Mouse (Mus musculus) embryonic facial prominence, embryonic 12.5 days (tissue): ENCODE data around the gene Syp. TPM values are rescaled to one million over a fixed set of nuclear protein-coding genes. Genes with fewer than 3 reads are reported as not detected.
A peak's percentile ranks its signal among the peaks of the same experiment; 100 is the strongest.

ENCODE experiments used
- ATAC-seq: fragments of 200-750 bp; cut with Nextera tagmentation; 2 replicates; pipeline ENCODE4 v1.8.0; 2017; ENCODE audit not compliant: insufficient number of reproducible peaks, insufficient read depth, low FRiP score, low TSS enrichment
- H3K27ac ChIP-seq: fragments of 300-500 bp; sonication (generic); 2 replicates; pipeline ENCODE4 v1.5.1; 2016; ENCODE audit warnings: mild to moderate bottlenecking
- H3K27me3 ChIP-seq: fragments of 300-500 bp; sonication (generic); 2 replicates; pipeline ENCODE4 v1.6.1; 2016; ENCODE audit warnings: mild to moderate bottlenecking, moderate library complexity
- H3K36me3 ChIP-seq: fragments of 300-500 bp; sonication (generic); 2 replicates; pipeline ENCODE4 v1.6.1; 2016; ENCODE audit warnings: mild to moderate bottlenecking
- H3K4me1 ChIP-seq: fragments of 300-500 bp; sonication (generic); 2 replicates; pipeline ENCODE4 v1.6.1; 2016
- H3K4me2 ChIP-seq: fragments of 300-500 bp; sonication (generic); replicated peaks from 2 replicates; pipeline ENCODE4 v1.6.1; 2016; ENCODE audit warnings: mild to moderate bottlenecking, moderate library complexity
- H3K4me3 ChIP-seq: fragments of 300-500 bp; sonication (generic); 2 replicates; pipeline ENCODE4 v1.5.1; 2016; ENCODE audit warnings: mild to moderate bottlenecking
- H3K9ac ChIP-seq: fragments of 300-500 bp; sonication (generic); 2 replicates; pipeline ENCODE4 v1.6.1; 2016; ENCODE audit warnings: mild to moderate bottlenecking, moderate library complexity
- H3K9me3 ChIP-seq: fragments of 300-500 bp; sonication (generic); 2 replicates; pipeline ENCODE4 v1.6.1; 2016; ENCODE audit warnings: mild to moderate bottlenecking, moderate library complexity
- WGBS: fragments of 180-500 bp; shearing (Covaris S2); methylation state at CpG from one replicate; pipeline ENCODE4 v1.1.7; 2016; 5-methylcytosine and 5-hydroxymethylcytosine counted together
- polyA plus RNA-seq: library from polyadenylated mRNA; unstranded; fragments of >200 nt; fragmentation: Nextera tagmentation; extraction: Ambion mirVana; gene quantifications from 2 replicates; pipeline ENCODE4 v1.2.1, GENCODE M21; 2016

Syp gene
- polyA plus RNA-seq, 1 experiment from 2014 or later: 7.7 TPM

GRCm38 (mm10) chrX:7680864-7681263 is 42.6 kb downstream of the Syp start, which contains the start of gene Magix:
Gene Magix, minus strand, starts transcription at chrX:7681251.
- WGBS: 61% methylated on average over 14 of the region's 14 CpGs
- Histone ChIP-seq H3K36me3 (no peaks in the 10 kb centered on the region), H3K27me3 (no peaks in the 10 kb centered on the region), H3K4me2 (peak within 1 kb of the TSS; percentile 44), H3K27ac (no peak within 1 kb of the TSS), H3K9ac (no peak within 1 kb of the TSS), H3K4me1 (no peaks in the 10 kb centered on the region), H3K9me3 (no peaks in the 10 kb centered on the region), H3K4me3 (peak within 1 kb of the TSS; percentile 11; the same call in 1 of the 2 replicates)
- no peak for ATAC-seq

GRCm38 (mm10) chrX:7688321-7688720 is 50.0 kb downstream of the Syp start:
- Histone ChIP-seq H3K27ac (no peak overlapping the region), H3K4me3 (no peak overlapping the region), H3K36me3 (no peaks in the 10 kb centered on the region), H3K4me1 (no peaks in the 10 kb centered on the region), H3K4me2 (no peak overlapping the region), H3K9me3 (no peaks in the 10 kb centered on the region), H3K9ac (no peak overlapping the region), H3K27me3 (no peaks in the 10 kb centered on the region)
- no peak for ATAC-seq
- WGBS: 95% methylated on average over 2 of the region's 2 CpGs

- H3K9me3 ChIP-seq: no peaks in the 10 kb centered on the region
- H3K27me3 ChIP-seq: no peaks in the 10 kb centered on the region
- 65% methylated on average over 3 of the region's 3 CpGs for WGBS
- no peaks in the 10 kb centered on the region for H3K4me1 ChIP-seq
- H3K4me3 ChIP-seq: no peak overlapping the region
- no peak overlapping the region for H3K9ac ChIP-seq
- H3K27ac ChIP-seq: no peak overlapping the region
- ATAC-seq: no peak
- no peak overlapping the region for H3K4me2 ChIP-seq
- H3K36me3 ChIP-seq: no peaks in the 10 kb centered on the region
Measured at GRCm38 (mm10) chrX:7690486-7690885, 52.2 kb downstream of the Syp start.

GRCm38 (mm10) chrX:7692862-7693261 is 54.6 kb downstream of the Syp start:
- no peak for ATAC-seq
- Histone ChIP-seq H3K27me3 (no peaks in the 10 kb centered on the region), H3K4me2 (no peak overlapping the region), H3K9ac (no peak overlapping the region), H3K36me3 (no peaks in the 10 kb centered on the region), H3K9me3 (no peaks in the 10 kb centered on the region), H3K4me1 (no peaks in the 10 kb centered on the region), H3K27ac (no peak overlapping the region), H3K4me3 (no peak overlapping the region)
- 38% methylated on average over 4 of the region's 4 CpGs for WGBS

- Histone ChIP-seq H3K27me3 (no peaks in the 10 kb centered on the region), H3K9me3 (no peaks in the 10 kb centered on the region), H3K4me3 (0 out of 2 replicates have a peak overlapping the region, but pooled peaks have one; percentile 59), H3K4me2 (peak overlapping the region; percentile 30), H3K36me3 (peaks cover 5% of the 10 kb centered on the region; the same call in 1 of the 2 replicates), H3K27ac (no peak overlapping the region), H3K9ac (no peak overlapping the region), H3K4me1 (no peaks in the 10 kb centered on the region)
- 44% methylated on average over 6 of the region's 6 CpGs for WGBS
- ATAC-seq: 0 out of 2 replicates have a peak, but pooled peaks have one; percentile 42
Measured at GRCm38 (mm10) chrX:7696520-7696919, 58.2 kb downstream of the Syp start.

GRCm38 (mm10) chrX:7696954-7697381 is 58.7 kb downstream of the Syp start, which contains the start of gene Gpkow:
Gene Gpkow, plus strand, starts transcription at chrX:7697131.
- H3K9me3 ChIP-seq: no peaks in the 10 kb centered on the region
- 16% methylated on average over 33 of the region's 33 CpGs for WGBS
- no peaks in the 10 kb centered on the region for H3K27me3 ChIP-seq
- peaks cover 5% of the 10 kb centered on the region; the same call in 1 of the 2 replicates for H3K36me3 ChIP-seq
- peak within 1 kb of the TSS; percentile 59 for H3K4me3 ChIP-seq
- peak within 1 kb of the TSS; percentile 56 for H3K9ac ChIP-seq
- H3K4me1 ChIP-seq: no peaks in the 10 kb centered on the region
- H3K4me2 ChIP-seq: peak within 1 kb of the TSS; percentile 56
- H3K27ac ChIP-seq: no peak within 1 kb of the TSS
- peak; percentile 92 for ATAC-seq

Other genes with a start within 250 kb of the Syp start
- gene Foxp3, start 64.8 kb upstream of the Syp start, polyA plus RNA-seq: 0.08 TPM in 1 of 2 replicates, not detected in the other
- 3.5 TPM in 2 replicates for gene Ppp1r3f, start 64.2 kb upstream of the Syp start, polyA plus RNA-seq
- 32.4 TPM in 2 replicates for gene Ccdc22, start 33.0 kb upstream of the Syp start, polyA plus RNA-seq
- 0.04 and 0.09 TPM in 2 replicates for gene Cacna1f, start 31.4 kb upstream of the Syp start, polyA plus RNA-seq
- gene Prickle3, start 18.8 kb downstream of the Syp start, polyA plus RNA-seq: 6.6 and 7.1 TPM in 2 replicates
- gene Plp2, start 32.9 kb downstream of the Syp start, polyA plus RNA-seq: 58.4 and 63.2 TPM in 2 replicates
- gene Magix, start 42.8 kb downstream of the Syp start, polyA plus RNA-seq: 0.11 and 0.15 TPM in 2 replicates
- 38.7 and 39.6 TPM in 2 replicates for gene Gpkow, start 58.7 kb downstream of the Syp start, polyA plus RNA-seq
- gene Wdr45, start 75.9 kb downstream of the Syp start, polyA plus RNA-seq: 32.3 and 33.0 TPM in 2 replicates
- gene Gm45208, start 83.8 kb downstream of the Syp start, polyA plus RNA-seq: not detected in 2 replicates
- 69.9 and 71.0 TPM in 2 replicates for gene Praf2, start 90.0 kb downstream of the Syp start, polyA plus RNA-seq
- 18.9 and 27.5 TPM in 2 replicates for gene Ccdc120, start 112.4 kb downstream of the Syp start, polyA plus RNA-seq
- gene Tfe3, start 124.1 kb downstream of the Syp start, polyA plus RNA-seq: 31.8 and 32.1 TPM in 2 replicates
- 50.4 and 53.5 TPM in 2 replicates for gene Gripap1, start 151.3 kb downstream of the Syp start, polyA plus RNA-seq
- 2.3 and 2.4 TPM in 2 replicates for gene Kcnd1, start 183.8 kb downstream of the Syp start, polyA plus RNA-seq
- gene Otud5, start 202.9 kb downstream of the Syp start, polyA plus RNA-seq: 67.4 and 70.2 TPM in 2 replicates
- gene Pim2, start 239.8 kb downstream of the Syp start, polyA plus RNA-seq: 5.9 and 6.0 TPM in 2 replicates
- 30.4 and 33.1 TPM in 2 replicates for gene Slc35a2, start 245.6 kb downstream of the Syp start, polyA plus RNA-seq